Comparison of ENCODE assay signal across 9 mouse cellular contexts in the genomic region with DNA sequence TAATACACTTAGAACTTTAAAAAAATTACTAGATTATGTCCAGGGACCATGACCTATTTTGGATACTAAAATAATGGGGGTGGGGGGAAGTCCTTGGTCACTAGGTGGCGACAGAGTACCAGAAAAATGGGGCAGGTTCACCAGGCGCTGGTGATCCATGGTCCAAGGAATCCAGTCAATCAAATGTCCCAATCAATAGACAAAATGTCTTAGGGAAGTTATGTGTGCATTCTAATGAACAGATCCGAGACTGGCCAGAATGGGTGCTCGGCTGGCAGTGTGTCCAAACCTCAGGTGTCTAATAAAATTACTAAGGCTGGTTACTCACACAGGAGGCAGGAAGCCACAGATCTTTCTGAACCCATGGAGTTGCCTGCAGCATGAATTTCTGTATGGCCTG. TPM values are rescaled to one million over a fixed set of nuclear protein-coding genes. Genes with fewer than 3 reads are reported as not detected.
A peak's percentile ranks its signal among the peaks of the same experiment; 100 is the strongest.
DNase-seq lines count a peak whose midpoint lies in the region; ATAC-seq lines count a peak whose summit lies in the region.
"Had no signal": no experiment of that assay in that cellular context is flagged by ENCODE, and none has a peak within 500 bp of the region (broad histone marks: within the 10 kb centered on the region; RNA-seq: fewer than 3 reads in every experiment).

No protein-coding gene starts in this region.

- H3K4me1 ChIP-seq in intestine, embryonic 14.5 days (replicated peaks; ENCODE audit: control insufficient read depth, insufficient read depth, low read length): no peaks in the 10 kb centered on the region
- H3K4me1 ChIP-seq in intestine, embryonic 15.5 days (replicated peaks): no peaks in the 10 kb centered on the region
- no peaks in the 10 kb centered on the region for H3K4me1 ChIP-seq in forebrain, embryonic 12.5 days
- no peaks in the 10 kb centered on the region for H3K4me1 ChIP-seq in kidney, embryonic 15.5 days
- no peaks in the 10 kb centered on the region for H3K4me1 ChIP-seq in midbrain, embryonic 12.5 days

- peak; percentile 79 for DNase-seq in intestine, embryonic 14.5 days (ENCODE audit: low spot score)
- peak; percentile 79 for DNase-seq in CD4-positive, CD25-positive, alpha-beta regulatory T cell, adult 2 months (ENCODE audit: low read depth, low spot score)
- peak; percentile 33 to 86 for DNase-seq in adrenal gland, adult (ENCODE audit: inconsistent age in 2 of 2, low spot score in 1 of 2)
- peak; percentile 18 to 63 for DNase-seq in urinary bladder, postnatal 4 days (ENCODE audit: low spot score in 2 of 2)

- WGBS in intestine, embryonic 14.5 days: 15% methylated on average over 4 of the region's 4 CpGs
- 8% methylated on average over 4 of the region's 4 CpGs for WGBS in intestine, embryonic 15.5 days
- WGBS in forebrain, embryonic 12.5 days: 19% methylated on average over 4 of the region's 4 CpGs
- WGBS in kidney, embryonic 15.5 days: 19% methylated on average over 4 of the region's 4 CpGs
- 10% methylated on average over 4 of the region's 4 CpGs for WGBS in midbrain, embryonic 12.5 days

- no peak overlapping the region for H3K9ac ChIP-seq in intestine, embryonic 14.5 days (ENCODE audit: low read length)
- H3K9ac ChIP-seq in intestine, embryonic 15.5 days: no peak overlapping the region
- H3K9ac ChIP-seq in forebrain, embryonic 12.5 days: no peak overlapping the region
- H3K9ac ChIP-seq in kidney, embryonic 15.5 days: no peak overlapping the region
- H3K9ac ChIP-seq in midbrain, embryonic 12.5 days (replicated peaks): no peak overlapping the region

- H3K27me3 ChIP-seq in intestine, embryonic 14.5 days (replicated peaks; ENCODE audit: control insufficient read depth, insufficient read depth, low read length): no peaks in the 10 kb centered on the region
- H3K27me3 ChIP-seq in intestine, embryonic 15.5 days (replicated peaks): no peaks in the 10 kb centered on the region
- H3K27me3 ChIP-seq in forebrain, embryonic 12.5 days: no peaks in the 10 kb centered on the region; the same call in 1 of the 2 replicates
- H3K27me3 ChIP-seq in kidney, embryonic 15.5 days: 0 out of 2 replicates have a peak, but pooled peaks cover 9% of the 10 kb centered on the region
- peaks cover 9% of the 10 kb centered on the region; the same call in 1 of the 2 replicates for H3K27me3 ChIP-seq in midbrain, embryonic 12.5 days

- H3K36me3 ChIP-seq in intestine, embryonic 14.5 days (ENCODE audit: control insufficient read depth, insufficient read depth, low read length): no peaks in the 10 kb centered on the region
- no peaks in the 10 kb centered on the region for H3K36me3 ChIP-seq in intestine, embryonic 15.5 days
- no peaks in the 10 kb centered on the region for H3K36me3 ChIP-seq in forebrain, embryonic 12.5 days (replicated peaks)
- no peaks in the 10 kb centered on the region for H3K36me3 ChIP-seq in kidney, embryonic 15.5 days
- H3K36me3 ChIP-seq in midbrain, embryonic 12.5 days: no peaks in the 10 kb centered on the region

- ATAC-seq in intestine, embryonic 14.5 days (replicated peaks; ENCODE audit: low FRiP score, low TSS enrichment, low read depth): 0 out of 2 replicates have a peak, but pooled peaks have one; percentile 23
- no peak for ATAC-seq in intestine, embryonic 15.5 days
- peak; percentile 67 for ATAC-seq in forebrain, embryonic 12.5 days (ENCODE audit: low FRiP score)
- 0 out of 2 replicates have a peak, but pooled peaks have one; percentile 22 for ATAC-seq in kidney, embryonic 15.5 days (replicated peaks; ENCODE audit: low FRiP score)
- ATAC-seq in midbrain, embryonic 12.5 days (ENCODE audit: low FRiP score, low read depth): peak; percentile 58; the same call in 1 of the 2 replicates

- no peak overlapping the region for H3K4me3 ChIP-seq in intestine, embryonic 14.5 days (ENCODE audit: low read depth, low read length)
- no peak overlapping the region for H3K4me3 ChIP-seq in intestine, embryonic 15.5 days (replicated peaks)
- H3K4me3 ChIP-seq in forebrain, embryonic 12.5 days (replicated peaks): no peak overlapping the region
- no peak overlapping the region for H3K4me3 ChIP-seq in kidney, embryonic 15.5 days (replicated peaks)
- no peak overlapping the region for H3K4me3 ChIP-seq in midbrain, embryonic 12.5 days
- H3K4me3 ChIP-seq: erythroblast, embryonic 14.5 days had no signal

- H3K27ac ChIP-seq in intestine, embryonic 14.5 days (ENCODE audit: low read depth): no peak overlapping the region
- H3K27ac ChIP-seq in intestine, embryonic 15.5 days: no peak overlapping the region
- no peak overlapping the region for H3K27ac ChIP-seq in forebrain, embryonic 12.5 days
- H3K27ac ChIP-seq in kidney, embryonic 15.5 days: no peak overlapping the region
- H3K27ac ChIP-seq in midbrain, embryonic 12.5 days (replicated peaks): no peak overlapping the region

- H3K9me3 ChIP-seq in intestine, embryonic 14.5 days (ENCODE audit: control insufficient read depth, low read length): no peaks in the 10 kb centered on the region
- no peaks in the 10 kb centered on the region for H3K9me3 ChIP-seq in intestine, embryonic 15.5 days
- no peaks in the 10 kb centered on the region for H3K9me3 ChIP-seq in forebrain, embryonic 12.5 days
- no peaks in the 10 kb centered on the region for H3K9me3 ChIP-seq in kidney, embryonic 15.5 days (replicated peaks)
- H3K9me3 ChIP-seq in midbrain, embryonic 12.5 days: no peaks in the 10 kb centered on the region

- H3K4me2 ChIP-seq in intestine, embryonic 14.5 days (ENCODE audit: low read length): no peak overlapping the region
- no peak overlapping the region for H3K4me2 ChIP-seq in intestine, embryonic 15.5 days (replicated peaks)
- no peak overlapping the region for H3K4me2 ChIP-seq in forebrain, embryonic 12.5 days
- no peak overlapping the region for H3K4me2 ChIP-seq in kidney, embryonic 15.5 days
- H3K4me2 ChIP-seq in midbrain, embryonic 12.5 days (replicated peaks): no peak overlapping the region

RNA-seq across cellular contexts. Expression of a gene that starts 49.7 kb away (rescaled TPM):
- polyA plus RNA-seq in intestine, embryonic 14.5 days (2014; fragmentation: Nextera tagmentation; extraction: Ambion mirVana): 0.17 TPM in 1 of 2 replicates, not detected in the other
- polyA plus RNA-seq in intestine, embryonic 15.5 days (2015; fragmentation: Nextera tagmentation; extraction: Ambion mirVana): 0.38 TPM in 1 of 2 replicates, not detected in the other
- polyA plus RNA-seq in forebrain, embryonic 12.5 days (2016; fragmentation: Nextera tagmentation; extraction: Ambion mirVana): 0.23 and 0.49 TPM in 2 replicates
- polyA plus RNA-seq in kidney, embryonic 15.5 days (2015; fragmentation: Nextera tagmentation; extraction: Ambion mirVana): 0.16 TPM in 1 of 2 replicates, not detected in the other
- polyA plus RNA-seq in midbrain, embryonic 12.5 days (2016; fragmentation: Nextera tagmentation; extraction: Ambion mirVana): 0.18 and 0.34 TPM in 2 replicates
- polyA plus RNA-seq: erythroblast, embryonic 14.5 days had no signal

RNA-seq across cellular contexts. Expression of a gene that starts 59.0 kb away (rescaled TPM):
- polyA plus RNA-seq in intestine, embryonic 14.5 days (2014; fragmentation: Nextera tagmentation; extraction: Ambion mirVana): 5.8 and 7.1 TPM in 2 replicates
- polyA plus RNA-seq in intestine, embryonic 15.5 days (2015; fragmentation: Nextera tagmentation; extraction: Ambion mirVana): 30.5 and 38.5 TPM in 2 replicates
- 1.9 and 3.8 TPM in 2 replicates for polyA plus RNA-seq in forebrain, embryonic 12.5 days (2016; fragmentation: Nextera tagmentation; extraction: Ambion mirVana)
- 14.0 and 17.0 TPM in 2 replicates for polyA plus RNA-seq in kidney, embryonic 15.5 days (2015; fragmentation: Nextera tagmentation; extraction: Ambion mirVana)
- polyA plus RNA-seq in midbrain, embryonic 12.5 days (2016; fragmentation: Nextera tagmentation; extraction: Ambion mirVana): 1.9 and 2.5 TPM in 2 replicates
- polyA plus RNA-seq: erythroblast, embryonic 14.5 days had no signal
